Mouse (Mus musculus): ENCODE measurements around the gene Adam1a. TPM values are rescaled to one million over a fixed set of nuclear protein-coding genes. Genes with fewer than 3 reads are reported as not detected.

Gene Adam1a
- total RNA-seq (2022), result 1 to 10 TPM; 1.1 to 1.9 (median 1.5) TPM

DNA sequence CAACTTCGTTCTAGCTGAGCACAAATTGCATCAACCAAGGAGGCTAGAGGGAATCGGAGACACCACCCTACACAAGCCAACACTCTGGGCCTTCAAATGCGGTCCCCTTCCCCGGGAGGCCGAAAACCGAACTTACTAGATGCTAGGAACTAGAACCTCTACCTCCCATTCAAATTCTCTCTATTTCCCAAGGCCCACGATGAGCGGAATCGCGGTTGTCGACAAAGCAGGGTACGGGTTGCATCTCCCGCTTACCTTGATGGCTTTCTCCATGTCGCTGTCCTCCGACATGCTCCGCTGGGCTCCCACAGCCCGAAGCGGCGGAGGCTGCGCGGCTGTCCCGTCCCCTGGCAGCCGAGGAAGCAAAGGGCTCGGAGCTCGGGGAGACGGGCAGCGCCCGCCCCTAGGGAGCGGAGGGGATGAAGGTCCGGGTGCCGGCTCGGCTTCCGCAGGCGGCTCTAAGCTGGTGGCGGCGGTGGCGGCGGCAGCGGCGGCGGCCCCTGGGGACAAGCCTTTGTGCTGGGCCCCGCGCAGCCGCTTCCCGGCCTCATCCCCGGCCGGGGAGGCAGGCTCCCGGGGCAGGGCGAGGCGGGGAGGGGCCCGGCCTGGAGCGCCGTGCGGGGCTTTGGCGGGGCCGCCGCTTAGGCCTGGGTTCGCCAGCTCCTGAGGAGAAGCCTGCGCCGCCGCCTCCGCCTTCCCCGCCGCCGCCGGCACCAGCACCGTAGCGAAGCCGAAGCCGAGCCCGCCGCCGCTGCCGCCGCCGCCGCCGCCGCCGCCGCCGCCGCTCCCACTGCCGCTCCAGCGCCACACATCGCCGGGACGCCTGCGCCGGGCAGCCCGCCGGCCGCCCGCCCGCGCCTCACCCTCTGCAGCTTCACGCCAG lies at the start of gene Adam1a, which contains the start of gene Gm42878:
TSS of gene Adam1a (minus strand) at position 573 of the 883 bp plus-strand sequence.
TSS of gene Gm42878 (minus strand) at position 573 of the 883 bp plus-strand sequence.
- DNase-seq (ENCODE audit: low spot score in 2 of 2), result peak in 1 of 2 experiments; percentile 20

DNA sequence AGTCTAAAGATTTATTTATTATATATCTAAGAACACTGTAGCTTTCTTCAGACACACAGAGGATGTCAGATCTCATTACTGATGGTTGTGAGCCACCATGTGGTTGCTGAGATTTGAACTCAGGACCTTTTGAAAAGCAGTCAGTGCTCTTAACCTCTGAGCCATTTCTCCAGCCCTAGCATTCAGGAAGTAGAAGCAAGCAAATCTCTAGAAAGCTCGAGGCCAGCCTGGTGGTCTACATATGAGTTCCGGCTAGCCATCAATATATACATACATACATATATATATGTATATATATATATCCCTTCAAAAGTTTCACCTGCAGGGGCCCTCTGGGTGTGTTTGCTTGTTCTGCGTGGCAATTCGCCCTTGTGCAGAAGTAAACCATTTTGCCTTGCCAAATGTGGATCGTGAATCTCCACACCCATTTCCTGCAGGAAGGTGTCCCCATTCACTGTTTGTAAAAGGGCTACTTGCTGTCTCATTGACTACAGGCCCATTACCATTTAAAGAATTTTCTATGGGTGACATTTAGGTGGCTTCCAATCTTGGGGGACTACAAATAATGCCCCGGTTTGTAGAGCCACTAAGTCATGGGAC lies 49.5 kb upstream of the Adam1a start:
- DNase-seq (ENCODE audit: low spot score in 2 of 2), result no peak

DNA sequence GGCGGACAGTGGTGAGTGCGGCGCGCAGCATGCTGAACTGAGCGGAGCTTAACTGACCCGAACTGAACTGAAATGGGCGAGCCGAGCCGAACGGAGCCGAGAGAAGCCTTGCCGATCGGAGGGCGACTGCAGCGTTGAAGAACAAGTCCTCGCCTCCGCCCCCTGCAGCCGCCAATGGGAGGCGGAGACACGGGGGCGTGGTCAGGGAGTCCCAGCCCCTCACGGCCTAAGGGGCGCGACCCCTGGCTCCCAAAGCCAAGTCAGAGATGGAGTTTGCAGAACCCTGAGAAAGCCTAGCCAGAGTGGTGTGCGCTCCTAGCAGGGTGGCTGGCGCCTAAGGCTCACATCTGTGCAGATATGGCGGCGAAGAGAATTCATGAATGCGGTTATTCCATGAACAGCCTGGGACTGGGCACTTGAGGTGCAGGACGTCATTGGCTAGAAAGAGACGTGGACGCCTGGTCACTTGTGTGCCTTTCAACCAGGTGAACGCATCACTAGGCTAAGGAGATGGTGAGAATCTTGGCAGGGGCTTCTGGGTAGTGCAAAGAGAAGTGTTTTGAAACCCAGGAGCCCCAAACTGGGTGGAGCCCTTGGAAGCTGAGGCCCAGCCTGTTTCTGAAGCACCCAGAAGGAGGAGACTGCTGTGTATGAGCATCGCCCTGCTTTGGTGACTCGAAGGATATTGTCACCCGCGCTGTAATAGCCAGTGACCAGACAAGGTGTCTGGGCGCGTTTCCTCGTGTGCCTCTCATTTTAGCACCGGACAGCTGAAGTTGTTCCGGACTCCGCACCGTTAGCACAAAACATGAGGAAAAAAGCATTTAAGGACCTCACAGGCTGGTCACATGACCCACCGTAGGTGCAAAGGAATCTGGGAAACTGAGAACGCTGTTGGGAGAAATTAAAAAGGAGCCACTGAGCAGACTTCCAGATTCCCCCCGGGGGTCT lies 48.4 kb upstream of the Adam1a start, which contains the start of gene Aldh2:
TSS of gene Aldh2 (minus strand) at position 374 of the 951 bp plus-strand sequence.
- peak; percentile 75 to 90 for DNase-seq (ENCODE audit: low spot score in 2 of 2)

- no peak for DNase-seq (ENCODE audit: low spot score in 2 of 2)
These were observed 47.6 kb upstream of the Adam1a start for GRCm38 (mm10) chr5:121592816-121593407.

DNA sequence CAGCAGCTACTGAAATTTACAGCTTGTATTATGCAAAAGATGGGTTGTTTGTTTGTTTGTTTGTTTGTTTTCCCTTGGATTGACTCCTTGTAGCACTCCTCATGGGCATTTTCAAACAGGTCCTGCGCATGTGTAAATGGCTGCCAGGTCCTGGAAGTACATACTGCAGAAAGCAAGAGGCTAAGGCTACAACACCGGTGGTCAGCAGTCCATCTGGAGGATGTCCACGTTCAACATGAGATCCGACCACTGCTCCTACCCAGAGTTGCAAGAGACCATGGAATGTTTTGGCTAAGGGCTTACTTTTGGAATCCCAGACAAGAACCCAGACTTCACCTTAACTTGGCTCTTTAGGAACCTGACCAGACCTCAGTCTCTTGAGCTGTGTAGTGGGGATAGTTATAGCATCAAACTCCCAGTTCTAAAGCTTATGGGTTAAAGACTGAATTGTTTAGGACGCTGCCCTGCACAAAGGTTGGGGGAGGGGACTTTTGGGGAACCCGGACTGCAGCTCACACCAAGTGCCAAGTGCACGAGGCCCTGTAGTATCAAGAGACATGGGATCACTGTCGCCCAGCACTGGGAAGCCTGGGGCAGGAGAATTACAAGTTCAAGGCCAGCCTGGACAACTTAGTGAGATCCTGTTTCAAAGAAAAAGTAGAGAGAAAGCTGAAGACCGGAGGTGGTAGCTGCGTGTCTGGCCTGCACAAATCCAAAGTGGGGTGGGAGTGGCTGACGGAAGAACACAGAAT lies 47.0 kb upstream of the Adam1a start:
- no peak for DNase-seq (ENCODE audit: low spot score in 2 of 2)

- no peak for DNase-seq (ENCODE audit: low spot score in 2 of 2)
These were observed 46.3 kb upstream of the Adam1a start for GRCm38 (mm10) chr5:121591417-121592063.

- DNase-seq (ENCODE audit: low spot score in 2 of 2), result no peak
These were observed 44.6 kb upstream of the Adam1a start for GRCm38 (mm10) chr5:121589928-121590327.

DNA sequence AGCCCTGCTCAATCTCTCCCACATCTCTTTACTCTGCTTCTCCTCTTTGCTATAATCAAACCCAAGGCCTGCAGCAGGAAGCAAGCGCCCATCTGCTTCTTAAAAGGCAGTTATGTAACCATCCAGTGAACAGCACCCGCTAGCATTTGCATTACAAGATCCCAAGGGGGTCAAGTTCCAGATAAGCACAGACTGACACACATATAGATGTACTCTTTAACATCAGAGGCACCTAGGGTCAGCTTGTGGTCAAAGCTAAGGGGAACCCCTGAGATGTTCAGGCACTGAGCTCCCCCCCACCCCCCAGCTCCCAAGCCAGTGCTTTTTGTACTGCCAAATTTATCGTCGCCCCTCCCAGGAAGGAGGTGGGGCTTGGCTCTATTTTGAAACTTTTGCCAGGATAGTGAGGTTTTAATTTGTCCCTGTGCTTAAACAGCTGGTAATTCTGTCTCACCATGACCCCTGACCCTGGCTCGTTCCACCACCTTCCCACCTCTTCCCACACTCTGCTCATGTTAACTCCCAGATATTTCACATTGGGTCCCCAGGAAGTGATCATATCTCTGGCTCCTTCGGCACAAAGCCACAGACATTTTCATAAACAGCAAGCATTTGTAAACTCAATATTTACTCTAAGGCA lies 41.2 kb upstream of the Adam1a start:
- peak; percentile 49 to 59 for DNase-seq (ENCODE audit: low spot score in 2 of 2)

DNA sequence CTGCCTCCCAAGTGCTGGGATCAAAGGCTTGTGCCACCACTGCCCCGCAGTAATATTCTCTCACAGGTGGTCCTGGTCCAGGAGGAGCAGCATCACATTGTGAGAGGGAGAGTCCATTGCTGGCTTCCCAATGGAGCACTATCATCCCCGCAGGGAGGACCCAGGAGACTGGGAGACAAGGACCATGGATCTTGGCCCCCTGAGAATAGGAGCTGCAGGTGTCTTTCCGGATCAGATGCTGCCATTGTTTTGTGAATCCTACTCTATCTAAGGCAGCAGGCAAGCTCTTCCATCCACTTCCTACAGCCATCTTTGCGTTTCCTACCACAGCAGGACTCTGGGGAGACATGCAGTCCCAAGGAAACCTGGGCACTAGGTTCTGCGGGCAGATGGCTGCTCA lies 40.4 kb upstream of the Adam1a start:
- DNase-seq (ENCODE audit: low spot score in 2 of 2), result no peak

- no peak for DNase-seq (ENCODE audit: low spot score in 2 of 2)
These were observed 39.7 kb upstream of the Adam1a start for GRCm38 (mm10) chr5:121585005-121585404.

DNA sequence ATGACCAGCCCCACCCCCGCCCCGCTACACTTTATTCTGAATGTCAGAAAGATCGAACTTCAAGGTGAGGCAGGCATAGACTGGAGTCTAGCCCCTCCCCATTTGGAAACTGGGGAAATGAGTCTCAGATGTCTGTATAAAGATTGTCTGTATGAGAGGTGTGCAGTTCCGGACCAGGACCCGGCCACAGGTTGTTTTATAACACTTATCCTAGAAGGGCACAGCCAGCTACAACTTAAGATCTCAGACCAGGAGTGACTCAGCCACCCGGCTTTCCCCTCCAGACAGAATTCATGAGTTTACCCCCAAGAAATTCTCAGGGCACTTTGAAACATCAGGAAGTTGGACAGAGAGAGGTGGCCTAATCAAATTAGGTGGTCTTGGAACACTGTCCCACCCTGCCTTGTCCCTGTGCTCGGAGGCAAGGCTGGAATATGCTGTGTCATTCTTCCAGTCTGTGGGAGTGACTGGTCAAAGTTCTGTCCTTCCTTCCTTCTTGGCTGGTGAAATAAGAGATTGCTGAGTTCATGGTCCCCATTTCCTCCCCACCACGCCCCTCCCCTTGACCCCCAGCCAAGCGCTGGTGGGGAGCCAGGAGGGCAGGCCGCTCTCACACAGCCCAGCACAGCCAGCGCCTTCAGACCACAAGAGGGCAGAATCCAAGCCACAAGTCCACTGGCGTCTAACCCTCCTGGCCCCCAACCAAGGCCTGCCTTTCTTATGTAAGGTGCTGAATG lies 38.7 kb upstream of the Adam1a start:
- DNase-seq (ENCODE audit: low spot score in 2 of 2), result peak; percentile 96 to 97

- DNase-seq (ENCODE audit: low spot score in 2 of 2), result no peak
These were observed 36.7 kb upstream of the Adam1a start for GRCm38 (mm10) chr5:121581945-121582344.

- peak; percentile 67 to 70 for DNase-seq (ENCODE audit: low spot score in 2 of 2)
These were observed 31.7 kb upstream of the Adam1a start for GRCm38 (mm10) chr5:121576927-121577488.

DNA sequence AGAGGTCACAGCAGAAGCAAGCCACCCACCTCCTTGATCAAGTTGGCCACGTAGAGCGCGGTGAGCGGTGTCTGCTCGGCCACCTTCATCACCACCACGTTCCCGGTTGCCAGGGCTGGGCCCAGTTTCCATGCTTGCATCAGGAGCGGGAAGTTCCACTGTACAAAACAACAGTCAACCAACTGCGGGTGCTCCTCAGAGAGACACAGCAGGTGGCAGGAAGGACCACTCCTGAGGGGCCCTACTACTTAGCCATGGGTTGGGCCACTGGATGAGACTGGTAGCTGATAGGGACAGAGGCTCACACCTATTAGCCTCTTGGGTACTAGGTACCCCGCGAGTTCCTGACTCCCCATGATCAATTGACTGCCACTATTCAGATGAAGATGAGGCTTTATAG lies 30.6 kb upstream of the Adam1a start:
- no peak for DNase-seq (ENCODE audit: low spot score in 2 of 2)

- DNase-seq (ENCODE audit: low spot score in 2 of 2), result no peak
These were observed 28.9 kb upstream of the Adam1a start for GRCm38 (mm10) chr5:121574145-121574544.

DNA sequence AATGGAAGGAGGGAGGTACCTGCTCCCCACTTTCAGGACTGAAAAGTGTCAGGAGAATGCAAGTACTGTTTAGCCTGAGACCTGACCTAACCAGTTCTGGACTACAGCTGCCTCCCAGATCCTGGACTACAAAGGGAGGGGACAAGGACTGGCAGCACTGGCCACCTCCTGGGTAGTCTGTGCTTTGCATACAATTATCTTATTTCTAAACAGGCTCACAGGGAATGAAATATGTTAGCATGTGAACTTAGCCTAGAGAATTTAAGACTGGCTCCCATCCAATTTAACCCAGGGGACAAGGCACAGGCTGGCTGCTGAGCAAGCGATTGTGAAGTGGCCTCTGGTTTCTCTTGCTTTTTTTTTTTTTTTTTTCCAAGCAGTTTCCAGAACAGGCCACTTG lies 25.5 kb upstream of the Adam1a start:
- DNase-seq (ENCODE audit: low spot score in 2 of 2), result no peak

DNA sequence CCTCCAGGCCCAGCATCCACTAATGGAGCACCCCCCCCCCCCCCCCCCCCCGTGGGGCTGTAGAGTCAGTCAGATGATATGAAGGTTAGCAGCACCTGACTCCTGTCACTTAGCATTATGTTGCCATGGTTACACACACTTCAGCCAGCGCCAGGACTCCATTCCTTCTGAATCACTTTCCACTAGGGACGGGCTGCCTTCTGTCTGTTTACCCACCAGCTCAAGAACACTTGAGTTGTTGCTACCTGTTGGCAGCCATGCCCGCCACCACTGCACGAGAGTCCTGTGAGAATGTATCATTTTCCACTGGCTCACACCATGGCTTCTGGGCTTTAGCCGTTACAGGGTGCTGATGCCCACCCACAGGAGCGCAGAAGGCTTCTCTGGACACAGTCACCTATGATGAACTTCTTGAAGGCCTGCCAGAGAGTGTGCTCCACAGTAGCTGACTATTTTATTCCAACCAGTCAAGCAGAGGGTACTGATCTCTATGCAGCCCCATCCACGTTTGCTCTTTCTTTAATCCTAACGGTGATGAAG lies 24.7 kb upstream of the Adam1a start:
- DNase-seq (ENCODE audit: low spot score in 2 of 2), result no peak
